Mouse (Mus musculus) MEL (cell line): ENCODE data around the gene Lsm12. TPM values are rescaled to one million over a fixed set of nuclear protein-coding genes. Genes with fewer than 3 reads are reported as not detected.

Experiments
- DNase-seq: peaks from one replicate; pipeline ENCODE4 v3.0.0; 2011; ENCODE audit warnings: low read depth, low spot score
- H3K27ac ChIP-seq: 2 replicates; pipeline ENCODE4 v1.5.1; 2012; ENCODE audit warnings: low read depth, mild to moderate bottlenecking, control low read depth, low read length, moderate library complexity; ENCODE audit not compliant: control insufficient read depth
- H3K27me3 ChIP-seq, 2 experiments: fragments of 150-350 bp in 1 of 2; sonication (generic) in 1 of 2; 2 replicates each; pipeline ENCODE4 v1.6.1; 2012; ENCODE audit warnings: low read length in 2 of 2, mild to moderate bottlenecking in 2 of 2, improper control_type of control experiment in 1 of 2, moderate library complexity in 1 of 2; ENCODE audit not compliant: insufficient read depth in 2 of 2, control insufficient read depth in 1 of 2
- H3K36me3 ChIP-seq, 2 experiments: 2 replicates each; pipeline ENCODE4 v1.6.1; 2012 to 2014; ENCODE audit warnings: low read length in 2 of 2, improper control_type of control experiment in 1 of 2, inconsistent platforms in 1 of 2, mild to moderate bottlenecking in 1 of 2; ENCODE audit not compliant: insufficient read depth in 2 of 2, control insufficient read depth in 1 of 2
- H3K4me1 ChIP-seq, 2 experiments: fragments of 150-350 bp in 1 of 2; sonication (generic) in 1 of 2; 2 replicates each; pipeline ENCODE4 v1.6.1; 2012; ENCODE audit warnings: low read length in 2 of 2, improper control_type of control experiment in 1 of 2, mild to moderate bottlenecking in 1 of 2; ENCODE audit not compliant: insufficient read depth in 2 of 2, control insufficient read depth in 1 of 2
- H3K4me3 ChIP-seq, 2 experiments: fragments of 150-350 bp in 1 of 2; sonication (generic) in 1 of 2; 2 replicates each; pipeline ENCODE4 v1.5.1; 2012; ENCODE audit warnings: low read depth in 2 of 2, low read length in 2 of 2, mild to moderate bottlenecking in 2 of 2, moderate library complexity in 2 of 2, control low read depth in 1 of 2, improper control_type of control experiment in 1 of 2; ENCODE audit not compliant: control insufficient read depth in 1 of 2, insufficient read depth in 1 of 2
- H3K79me2 ChIP-seq: 2 replicates; pipeline ENCODE4 v1.6.1; 2012; ENCODE audit warnings: mild to moderate bottlenecking, low read length, moderate library complexity; ENCODE audit not compliant: control insufficient read depth, poor library complexity, insufficient read depth
- H3K9ac ChIP-seq: 2 replicates; pipeline ENCODE4 v1.6.1; 2012; ENCODE audit warnings: low read depth, mild to moderate bottlenecking, control low read depth, low read length, moderate library complexity; ENCODE audit not compliant: control insufficient read depth, poor library complexity, severe bottlenecking
- H3K9me3 ChIP-seq: fragments of 150-350 bp; sonication (generic); replicated peaks from 2 replicates; pipeline ENCODE4 v1.6.1; 2012; ENCODE audit warnings: mild to moderate bottlenecking, low read length, improper control_type of control experiment, moderate library complexity; ENCODE audit not compliant: insufficient read depth
- BHLHE40 ChIP-seq: IDR thresholded peaks from 2 replicates; pipeline ENCODE4 v1.6.1; 2012; ENCODE audit warnings: low read depth, mild to moderate bottlenecking, inconsistent platforms, low read length, improper control_type of control experiment, borderline replicate concordance
- CHD1 ChIP-seq: IDR thresholded peaks from 2 replicates; pipeline ENCODE4 v1.6.1; 2012; ENCODE audit warnings: low read depth, mild to moderate bottlenecking, inconsistent platforms, low read length, improper control_type of control experiment
- CHD2 ChIP-seq: IDR thresholded peaks from 2 replicates; pipeline ENCODE4 v1.6.1; 2011; ENCODE audit warnings: low read length, improper control_type of control experiment
- CTCF ChIP-seq, 3 experiments: IDR thresholded peaks in 2 of 3; conservative IDR thresholded peaks in 1 of 3; 2 replicates each; pipeline ENCODE4 v1.5.1; 2011 to 2012; ENCODE audit warnings: low read length in 3 of 3, low read depth in 2 of 3, mild to moderate bottlenecking in 2 of 3, improper control_type of control experiment in 1 of 3, inconsistent platforms in 1 of 3, mixed read lengths in 1 of 3, moderate library complexity in 1 of 3; ENCODE audit not compliant: control insufficient read depth in 1 of 3, insufficient read depth in 1 of 3, poor library complexity in 1 of 3, severe bottlenecking in 1 of 3
- E2F4 ChIP-seq: IDR thresholded peaks from 2 replicates; pipeline ENCODE4 v1.6.1; 2011; ENCODE audit warnings: low read depth, low read length, improper control_type of control experiment, borderline replicate concordance
- ELF1 ChIP-seq: IDR thresholded peaks from 2 replicates; pipeline ENCODE4 v1.6.1; 2014; ENCODE audit warnings: low read depth, mild to moderate bottlenecking, inconsistent platforms, low read length, improper control_type of control experiment, moderate library complexity
- EP300 ChIP-seq, 2 experiments: IDR thresholded peaks; 2 replicates each; pipeline ENCODE4 v1.6.1; 2011; ENCODE audit warnings: improper control_type of control experiment in 2 of 2, low read length in 2 of 2, low read depth in 1 of 2, mild to moderate bottlenecking in 1 of 2
- ETS1 ChIP-seq: IDR thresholded peaks from 2 replicates; pipeline ENCODE4 v1.6.1; 2012; ENCODE audit warnings: low read depth, mild to moderate bottlenecking, inconsistent platforms, low read length, improper control_type of control experiment, moderate library complexity
- GABPA ChIP-seq: IDR thresholded peaks from 2 replicates; pipeline ENCODE4 v1.6.1; 2012; ENCODE audit warnings: low read depth, mild to moderate bottlenecking, inconsistent platforms, low read length, improper control_type of control experiment, moderate library complexity
- GATA1 ChIP-seq: IDR thresholded peaks from 2 replicates; pipeline ENCODE4 v1.6.1; 2011; ENCODE audit warnings: low read depth, low read length, improper control_type of control experiment
- HCFC1 ChIP-seq: IDR thresholded peaks from 2 replicates; pipeline ENCODE4 v1.6.1; 2012; ENCODE audit warnings: low read depth, mild to moderate bottlenecking, inconsistent platforms, low read length, improper control_type of control experiment, moderate library complexity
- JUND ChIP-seq: IDR thresholded peaks from 2 replicates; pipeline ENCODE4 v1.6.1; 2011; ENCODE audit warnings: low read depth, mild to moderate bottlenecking, improper control_type of control experiment, low read length
- KAT2A ChIP-seq: conservative IDR thresholded peaks from 2 replicates; pipeline ENCODE4 v1.6.1; 2012; ENCODE audit warnings: low read depth, low read length, improper control_type of control experiment, inconsistent platforms
- MAFK ChIP-seq: IDR thresholded peaks from 2 replicates; pipeline ENCODE4 v1.6.1; 2011; ENCODE audit warnings: low read depth, mild to moderate bottlenecking, low read length, improper control_type of control experiment, borderline replicate concordance
- MAX ChIP-seq: IDR thresholded peaks from 2 replicates; pipeline ENCODE4 v1.6.1; 2011; ENCODE audit warnings: low read length, improper control_type of control experiment
- MAZ ChIP-seq: IDR thresholded peaks from 2 replicates; pipeline ENCODE4 v1.6.1; 2012; ENCODE audit warnings: low read depth, mild to moderate bottlenecking, inconsistent platforms, low read length, improper control_type of control experiment
- MEF2A ChIP-seq: IDR thresholded peaks from 2 replicates; pipeline ENCODE4 v1.6.1; 2014; ENCODE audit warnings: low read depth, mild to moderate bottlenecking, inconsistent platforms, low read length, improper control_type of control experiment; ENCODE audit not compliant: poor library complexity, insufficient replicate concordance, severe bottlenecking; ENCODE audit errors: extremely low read depth
- MXI1 ChIP-seq: IDR thresholded peaks from 2 replicates; pipeline ENCODE4 v1.6.1; 2011; ENCODE audit warnings: mild to moderate bottlenecking, low read depth, low read length, improper control_type of control experiment
- MYB ChIP-seq: IDR thresholded peaks from 2 replicates; pipeline ENCODE4 v1.6.1; 2011; ENCODE audit warnings: mild to moderate bottlenecking, low read depth, low read length, improper control_type of control experiment
- MYC ChIP-seq: IDR thresholded peaks from 2 replicates; pipeline ENCODE4 v1.6.1; 2011; ENCODE audit warnings: low read depth, mild to moderate bottlenecking, low read length, improper control_type of control experiment, moderate library complexity
- NELFE ChIP-seq: IDR thresholded peaks from 2 replicates; pipeline ENCODE4 v1.6.1; 2011; ENCODE audit warnings: low read depth, low read length, improper control_type of control experiment
- NRF1 ChIP-seq: IDR thresholded peaks from 2 replicates; pipeline ENCODE4 v1.6.1; 2014; ENCODE audit warnings: low read depth, mild to moderate bottlenecking, inconsistent platforms, low read length, improper control_type of control experiment, moderate library complexity; ENCODE audit not compliant: poor library complexity, insufficient read depth, severe bottlenecking
- POLR2A ChIP-seq, 2 experiments: IDR thresholded peaks; 2 replicates each; pipeline ENCODE4 v1.6.1; 2011 to 2012; ENCODE audit warnings: low read length in 2 of 2, mild to moderate bottlenecking in 2 of 2, control low read depth in 1 of 2, improper control_type of control experiment in 1 of 2, low read depth in 1 of 2, moderate library complexity in 1 of 2; ENCODE audit not compliant: control insufficient read depth in 1 of 2, insufficient read depth in 1 of 2, poor library complexity in 1 of 2
- POLR2AphosphoS2 ChIP-seq: IDR thresholded peaks from 2 replicates; pipeline ENCODE4 v1.6.1; 2011; ENCODE audit warnings: low read length, improper control_type of control experiment
- POLR2AphosphoS5 ChIP-seq: IDR thresholded peaks from 2 replicates; pipeline ENCODE4 v1.6.1; 2012; ENCODE audit warnings: low read depth, borderline replicate concordance, mild to moderate bottlenecking, inconsistent platforms, low read length, moderate library complexity, mixed read lengths
- RAD21 ChIP-seq: IDR thresholded peaks from 2 replicates; pipeline ENCODE4 v1.6.1; 2011; ENCODE audit warnings: mild to moderate bottlenecking, low read depth, low read length, improper control_type of control experiment
- RCOR1 ChIP-seq: IDR thresholded peaks from 2 replicates; pipeline ENCODE4 v1.6.1; 2012; ENCODE audit warnings: low read depth, mild to moderate bottlenecking, inconsistent platforms, low read length, improper control_type of control experiment
- SIN3A ChIP-seq: IDR thresholded peaks from 2 replicates; pipeline ENCODE4 v1.6.1; 2012; ENCODE audit warnings: low read length, improper control_type of control experiment, inconsistent platforms
- SMC3 ChIP-seq: IDR thresholded peaks from 2 replicates; pipeline ENCODE4 v1.6.1; 2011; ENCODE audit warnings: low read depth, low read length, improper control_type of control experiment
- TAL1 ChIP-seq: IDR thresholded peaks from 2 replicates; pipeline ENCODE4 v1.6.1; 2012; ENCODE audit warnings: mild to moderate bottlenecking, inconsistent platforms, low read length, moderate library complexity, mixed read lengths
- TBP ChIP-seq: IDR thresholded peaks from 2 replicates; pipeline ENCODE4 v1.8.0; 2011; ENCODE audit warnings: low read depth, low read length, improper control_type of control experiment
- TCF12 ChIP-seq: IDR thresholded peaks from 2 replicates; pipeline ENCODE4 v1.6.1; 2014; ENCODE audit warnings: low read depth, mild to moderate bottlenecking, inconsistent platforms, low read length, improper control_type of control experiment, moderate library complexity
- UBTF ChIP-seq: IDR thresholded peaks from 2 replicates; pipeline ENCODE4 v1.6.1; 2012; ENCODE audit warnings: low read depth, mild to moderate bottlenecking, inconsistent platforms, low read length, improper control_type of control experiment, moderate library complexity, borderline replicate concordance; ENCODE audit not compliant: insufficient read depth
- USF1 ChIP-seq: IDR thresholded peaks from 2 replicates; pipeline ENCODE4 v1.6.1; 2014; ENCODE audit warnings: low read depth, mild to moderate bottlenecking, inconsistent platforms, low read length, improper control_type of control experiment, moderate library complexity
- ZC3H11A ChIP-seq: IDR thresholded peaks from 2 replicates; pipeline ENCODE4 v1.6.1; 2012; ENCODE audit warnings: low read depth, mild to moderate bottlenecking, inconsistent platforms, low read length, improper control_type of control experiment
- ZKSCAN1 ChIP-seq: IDR thresholded peaks from 2 replicates; pipeline ENCODE4 v1.6.1; 2012; ENCODE audit warnings: low read depth, mild to moderate bottlenecking, inconsistent platforms, low read length, improper control_type of control experiment, moderate library complexity
- ZMIZ1 ChIP-seq: IDR thresholded peaks from 2 replicates; pipeline ENCODE4 v1.6.1; 2012; ENCODE audit warnings: low read depth, mild to moderate bottlenecking, inconsistent platforms, low read length, improper control_type of control experiment, moderate library complexity
- ZNF384 ChIP-seq: IDR thresholded peaks from 2 replicates; pipeline ENCODE4 v1.6.1; 2012; ENCODE audit warnings: low read depth, mild to moderate bottlenecking, inconsistent platforms, low read length, improper control_type of control experiment
- polyA plus RNA-seq, 2 experiments: library from polyadenylated mRNA; stranded (reverse) in 1 of 2; unstranded in 1 of 2; fragments of >175 nt in 1 of 2; fragments of >200 nt in 1 of 2; gene quantifications; 2 replicates each; pipeline versions ENCODE4 v1.2.1 to v1.2.4; 2012; ENCODE audit warnings: low replicate concordance in 2 of 2, low read depth in 1 of 2; ENCODE audit not compliant: insufficient read length in 2 of 2, insufficient read depth in 1 of 2, missing spikeins in 1 of 2
- total RNA-seq: library from RNA; depleted of rRNA; stranded (reverse); fragments of 300-350 nt; gene quantifications from 2 replicates; pipeline ENCODE4 v1.2.3, GENCODE M21; 2012

The Lsm12 gene
- total and polyA plus RNA-seq, 3 experiments = 75.0 to 150 (median 128) TPM

- no peaks in the 10 kb centered on the region for H3K27me3 ChIP-seq
- H3K4me1 ChIP-seq = peaks cover 20 to 56% of the 10 kb centered on the region in 2 experiments
- H3K79me2 ChIP-seq = no peaks in the 10 kb centered on the region
- DNase-seq = peak; percentile 95
- peak overlapping the region; percentile 3; the same call in 1 of the 2 replicates for H3K9ac ChIP-seq
- H3K27ac ChIP-seq = peak overlapping the region; percentile 5; the same call in 1 of the 2 replicates
- no peak overlapping the region for H3K4me3 ChIP-seq
- H3K36me3 ChIP-seq = peaks cover 0 to 34% of the 10 kb centered on the region in 2 experiments; a peak in 2 of 4 replicates
- H3K9me3 ChIP-seq = no peaks in the 10 kb centered on the region
- TF ChIP-seq RCOR1 (peak; percentile 55; the same call in 1 of the 2 replicates), JUND (no peak), TAL1 (no peak; the same call in 1 of the 2 replicates), RAD21 (no peak), MYB (no peak), SMC3 (no peak), UBTF (peak; percentile 99), CTCF (IDR thresholded peaks at IDR 0.05 in 2 of 3, conservative IDR thresholded peaks at IDR 0.05 in 1 of 3; ENCODE audit: control insufficient read depth in 1 of 3, insufficient read depth in 1 of 3, low read depth in 2 of 3, low read length in 3 of 3, poor library complexity in 1 of 3, severe bottlenecking in 1 of 3) (no peak), MYC (no peak), KAT2A (no peak), NELFE (no peak), POLR2AphosphoS2 (no peak), NRF1 (peak; percentile 89), CHD1 (no peak), E2F4 (no peak), POLR2A (IDR thresholded peaks at IDR 0.05; ENCODE audit: control insufficient read depth in 1 of 2, insufficient read depth in 1 of 2, low read depth in 1 of 2, low read length in 2 of 2, poor library complexity in 1 of 2) (peak in 1 of 2 experiments; percentile 29; a peak in 1 of 4 replicates), ZNF384 (no peak; the same call in 1 of the 2 replicates), HCFC1 (0 out of 2 replicates have a peak, but pooled peaks have one; percentile 59), ZC3H11A (no peak), CHD2 (peak; percentile 68), MEF2A (peak; percentile 100), TBP (peak; percentile 96), MAFK (no peak; the same call in 1 of the 2 replicates), ELF1 (peak; percentile 73), SIN3A (peak; percentile 94), GATA1 (no peak), BHLHE40 (peak; percentile 81), MAZ (peak; percentile 98; the same call in 1 of the 2 replicates), POLR2AphosphoS5 (no peak), USF1 (peak; percentile 58; the same call in 1 of the 2 replicates), MAX (peak; percentile 63; the same call in 1 of the 2 replicates), EP300 (IDR thresholded peaks at IDR 0.05; ENCODE audit: low read depth in 1 of 2, low read length in 2 of 2) (peak; percentile 72 to 73), GABPA (no peak), ETS1 (peak; percentile 98), MXI1 (peak; percentile 86), TCF12 (peak; percentile 77), ZKSCAN1 (no peak), ZMIZ1 (no peak; the same call in 1 of the 2 replicates)
Observed at GRCm38 (mm10) chr11:102218783-102219182, 33.7 kb upstream of the Lsm12 start.
